Mouse (Mus musculus) heart, adult 2 months (tissue): Measurements from ENCODE around the gene Tnfrsf26. TPM values are rescaled to one million over a fixed set of nuclear protein-coding genes. Genes with fewer than 3 reads are reported as not detected.
A peak's percentile ranks its signal among the peaks of the same experiment; 100 is the strongest.
"Not testable (repeated sequence)": the region's sequence is repeated elsewhere in the genome, so short reads cannot be mapped to it uniquely, and the experiment has no call there.

Experiments
- DNase-seq, 2 experiments: peaks; one replicate each; pipeline ENCODE4 v3.0.0; 2021
- H3K27ac ChIP-seq: fragments of 200-600 bp; 2 replicates; pipeline ENCODE4 v1.8.1; 2022
- H3K27me3 ChIP-seq: fragments of 200-500 bp; 2 replicates; pipeline ENCODE4 v1.6.1; 2012; ENCODE audit warnings: mild to moderate bottlenecking, low read length, inconsistent platforms, mixed read lengths; ENCODE audit not compliant: control insufficient read depth, insufficient read depth
- H3K36me3 ChIP-seq: fragments of 200-500 bp; 2 replicates; pipeline ENCODE4 v1.6.1; 2012; ENCODE audit warnings: low read length, inconsistent platforms; ENCODE audit not compliant: control insufficient read depth, insufficient read depth
- H3K4me1 ChIP-seq: fragments of 200-500 bp; 2 replicates; pipeline ENCODE4 v1.6.1; 2011; ENCODE audit warnings: low read length; ENCODE audit not compliant: control insufficient read depth, insufficient read depth
- H3K4me3 ChIP-seq: fragments of 200-600 bp; 2 replicates; pipeline ENCODE4 v1.8.1; 2022
- H3K79me2 ChIP-seq: fragments of 200-500 bp; replicated peaks from 2 replicates; pipeline ENCODE4 v1.6.1; 2012; ENCODE audit warnings: mild to moderate bottlenecking, inconsistent platforms, low read length, moderate library complexity, mixed read lengths; ENCODE audit not compliant: control insufficient read depth, insufficient read depth
- H3K9ac ChIP-seq: fragments of 200-500 bp; 2 replicates; pipeline ENCODE4 v1.6.1; 2012; ENCODE audit warnings: low read depth, mild to moderate bottlenecking, control low read depth, inconsistent platforms, low read length, mixed read lengths
- CTCF ChIP-seq: fragments of 200-600 bp; IDR thresholded peaks from 2 replicates; pipeline ENCODE4 v1.8.1; 2022; ENCODE audit warnings: antibody characterized with exemption, mild to moderate bottlenecking, moderate library complexity
- EP300 ChIP-seq: fragments of 200-500 bp; IDR thresholded peaks from 2 replicates; pipeline ENCODE4 v1.6.1; 2011; ENCODE audit warnings: low read depth, low read length, control low read depth; ENCODE audit not compliant: insufficient read depth
- POLR2A ChIP-seq: fragments of 200-500 bp; IDR thresholded peaks from 2 replicates; pipeline ENCODE4 v1.6.1; 2011; ENCODE audit warnings: mild to moderate bottlenecking, low read depth, low read length, control low read depth; ENCODE audit not compliant: insufficient read depth
- WGBS: fragments of 180-500 bp; shearing (Covaris S2); methylation state at CpG from one replicate; pipeline ENCODE4 v1.1.7; 2018; 5-methylcytosine and 5-hydroxymethylcytosine counted together
- intact Hi-C: fragments of 180-260 bp; cut with DNase I; formaldehyde crosslinking; loops from one replicate; pipeline ENCODE4 v1.15.1; 2025
- long read RNA-seq: library from polyadenylated mRNA; stranded (forward); transcript quantifications from one replicate; pipeline ENCODE4 v2.0.0, GENCODE M21; 2021
- polyA plus RNA-seq: library from polyadenylated mRNA; depleted of rRNA; stranded (reverse); fragments of >200 nt; gene quantifications from 2 replicates; pipeline ENCODE4 v1.2.3, GENCODE M21; 2012; rRNA removed
- total RNA-seq, 2 experiments: library from RNA; stranded (reverse); gene quantifications; 2 replicates each; pipeline ENCODE4 v1.2.3; 2021

Tnfrsf26 gene
- total RNA-seq (under 1 TPM; 0.50 to 0.52 TPM), polyA plus RNA-seq (0.25 and 0.88 TPM in 2 replicates)
- long read RNA-seq = 0 reads

DNA sequence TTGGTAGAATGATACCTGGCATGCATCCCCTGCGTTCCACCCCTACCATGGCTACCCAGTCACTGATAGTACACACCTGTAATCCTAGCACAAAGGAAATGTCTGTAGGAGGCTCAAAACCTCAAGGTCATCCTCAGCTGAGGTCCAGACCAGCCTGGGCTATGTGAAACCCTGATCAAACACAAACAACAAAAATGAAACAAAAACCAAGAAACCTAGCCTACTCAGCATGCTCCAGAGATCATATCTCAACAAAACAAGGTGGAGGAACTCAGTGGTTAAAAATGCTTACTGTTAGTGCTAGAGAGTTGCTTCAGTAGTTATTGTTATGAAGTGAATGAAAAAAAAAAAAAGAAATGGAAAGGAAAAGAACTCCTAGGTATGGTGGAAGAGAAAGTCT is at the start of gene Tnfrsf26:
Gene Tnfrsf26 (minus strand): TSS at position 183 of the 400 bp plus-strand sequence.
- DNase-seq = no peak
- TF ChIP-seq POLR2A (no peak), CTCF (no peak), EP300 (no peak)
- Histone ChIP-seq H3K9ac (no peak within 1 kb of the TSS), H3K36me3 (no peaks in the 10 kb centered on the region), H3K4me1 (peaks cover 1% of the 10 kb centered on the region; the same call in 1 of the 2 replicates), H3K4me3 (peak within 1 kb of the TSS; percentile 23; the same call in 1 of the 2 replicates), H3K27me3 (no peaks in the 10 kb centered on the region), H3K79me2 (no peaks in the 10 kb centered on the region), H3K27ac (peak within 1 kb of the TSS; percentile 60)
- intact Hi-C loops = no loop called here
- WGBS = 93% methylated on average over 1 of the region's 1 CpGs

- no peaks in the 10 kb centered on the region for H3K27me3 ChIP-seq
- H3K36me3 ChIP-seq = no peaks in the 10 kb centered on the region
- no peak overlapping the region for H3K9ac ChIP-seq
- intact Hi-C loops = loop anchor here (2.0 kb wide), 1 partner anchor 28 kb away; no protein-coding TSS in a partner anchor
- TF ChIP-seq EP300 = no peak
- no peak for TF ChIP-seq CTCF
- no peak for TF ChIP-seq POLR2A
- H3K4me1 ChIP-seq = no peaks in the 10 kb centered on the region
- DNase-seq = no peak
- no peak overlapping the region for H3K27ac ChIP-seq
- H3K79me2 ChIP-seq = no peaks in the 10 kb centered on the region
- H3K4me3 ChIP-seq = no peak overlapping the region
These were observed 38.1 kb upstream of the Tnfrsf26 start for GRCm38 (mm10) chr7:143666427-143667311.

DNA sequence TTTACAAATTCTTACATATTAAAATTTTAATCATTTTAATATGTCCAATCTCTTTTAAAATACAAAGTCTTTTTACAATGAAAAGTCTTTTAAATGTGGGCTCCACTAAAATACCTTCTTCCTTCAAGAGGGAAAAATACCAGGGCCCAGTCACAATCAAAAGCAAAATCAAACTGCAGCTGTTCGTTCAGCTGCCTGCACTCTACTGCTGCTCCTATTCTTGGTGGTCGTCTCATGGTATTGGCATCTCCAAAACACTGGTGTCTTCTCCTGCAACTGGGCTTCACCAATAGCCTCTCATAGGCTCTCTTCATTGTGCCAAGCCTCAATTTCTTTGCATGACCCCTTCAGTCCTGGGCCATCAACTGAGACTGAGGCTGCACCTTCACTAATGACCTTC is 34.9 kb upstream of the Tnfrsf26 start:
- H3K4me3 ChIP-seq = no peak overlapping the region
- WGBS = 70% methylated on average over 2 of the region's 2 CpGs
- H3K9ac ChIP-seq = no peak overlapping the region
- H3K36me3 ChIP-seq = no peaks in the 10 kb centered on the region
- no peak for DNase-seq
- H3K79me2 ChIP-seq = no peaks in the 10 kb centered on the region
- no peak for TF ChIP-seq POLR2A
- no peak for TF ChIP-seq EP300
- intact Hi-C loops = no loop called here
- no peaks in the 10 kb centered on the region for H3K4me1 ChIP-seq
- H3K27me3 ChIP-seq = no peaks in the 10 kb centered on the region
- no peak overlapping the region for H3K27ac ChIP-seq

DNA sequence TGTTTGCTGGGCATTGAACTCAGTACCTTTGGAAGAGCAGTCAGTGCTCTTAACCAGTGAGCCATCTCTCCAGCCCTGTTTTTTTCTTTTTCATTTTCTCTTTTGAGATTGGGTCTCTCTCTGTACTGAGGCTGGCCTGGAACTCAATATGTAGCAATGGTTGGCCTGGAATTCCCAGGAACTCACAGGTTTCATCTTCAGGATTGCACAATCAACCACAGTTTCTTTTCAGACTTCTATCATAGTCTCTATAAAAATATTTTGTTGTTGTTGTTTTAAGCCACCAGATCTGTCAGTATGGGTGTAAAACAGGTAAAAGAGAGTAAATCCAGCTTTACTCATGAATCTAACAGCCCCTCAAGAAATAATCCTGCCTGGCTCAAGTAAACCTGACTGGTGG is 32.3 kb upstream of the Tnfrsf26 start:
- no peaks in the 10 kb centered on the region for H3K4me1 ChIP-seq
- H3K27ac ChIP-seq = no peak overlapping the region
- TF ChIP-seq CTCF = no peak
- TF ChIP-seq POLR2A = no peak
- no peak for TF ChIP-seq EP300
- H3K27me3 ChIP-seq = no peaks in the 10 kb centered on the region
- H3K36me3 ChIP-seq = no peaks in the 10 kb centered on the region
- no peak for DNase-seq
- no peak overlapping the region for H3K9ac ChIP-seq
- no peak overlapping the region for H3K4me3 ChIP-seq
- H3K79me2 ChIP-seq = no peaks in the 10 kb centered on the region
- intact Hi-C loops = no loop called here

DNA sequence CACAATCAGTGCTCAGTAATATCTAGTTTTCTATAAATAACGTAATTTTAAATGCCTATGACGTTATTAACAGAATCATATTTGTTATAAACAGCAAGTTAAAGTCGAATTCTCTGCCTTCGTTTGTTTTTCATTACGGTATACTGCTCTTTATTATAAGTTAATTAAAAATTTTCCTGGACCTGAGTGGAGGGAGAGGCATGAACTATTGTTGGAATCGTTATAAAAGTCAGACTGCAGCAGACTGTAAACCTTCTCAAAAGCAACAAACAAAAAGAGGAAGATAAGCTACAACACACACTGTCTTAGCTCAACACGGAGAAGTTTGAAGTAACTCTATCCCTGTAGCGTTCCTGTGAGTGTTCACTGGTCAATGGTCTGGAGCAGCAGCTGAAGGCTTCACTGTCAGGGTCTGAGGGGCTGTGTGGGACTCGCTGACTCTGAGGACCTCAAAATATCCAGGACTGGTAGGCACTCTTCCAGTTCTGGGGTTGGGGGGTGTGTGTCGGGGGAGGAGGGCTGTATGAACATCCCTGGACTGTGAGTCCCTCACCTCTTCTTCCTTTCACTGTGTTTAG is 21.3 kb upstream of the Tnfrsf26 start:
- H3K4me3 ChIP-seq = peak overlapping the region; percentile 53
- H3K9ac ChIP-seq, H3K27ac ChIP-seq, H3K27me3 ChIP-seq, H3K36me3 ChIP-seq, H3K79me2 ChIP-seq, DNase-seq, H3K4me1 ChIP-seq: not testable (repeated sequence)
- intact Hi-C loops = loop anchor here (1.0 kb wide), 1 partner anchor 50 kb away; the partner anchor contains the start of gene Cars
- WGBS = 49% methylated on average over 10 of the region's 10 CpGs

GRCm38 (mm10) chr7:143649034-143649768 is 20.7 kb upstream of the Tnfrsf26 start, which contains the start of gene Tnfrsf22:
TSS of gene Tnfrsf22 (minus strand) at chr7:143649661.
- WGBS = 5% methylated on average over 39 of the region's 39 CpGs
- no peak for TF ChIP-seq EP300
- TF ChIP-seq POLR2A = peak; percentile 37; the same call in 1 of the 2 replicates
- Histone ChIP-seq H3K27me3 (no peaks in the 10 kb centered on the region), H3K4me3 (peak within 1 kb of the TSS; percentile 53), H3K27ac (peak within 1 kb of the TSS; percentile 36; the same call in 1 of the 2 replicates), H3K9ac (peak within 1 kb of the TSS; percentile 33), H3K36me3 (no peaks in the 10 kb centered on the region), H3K4me1 (no peaks in the 10 kb centered on the region), H3K79me2 (no peaks in the 10 kb centered on the region)
- intact Hi-C loops = loop anchor here (1.0 kb wide), 1 partner anchor 49 kb away; the partner anchor contains the start of gene Cars
- DNase-seq = peak; percentile 83 to 86

DNA sequence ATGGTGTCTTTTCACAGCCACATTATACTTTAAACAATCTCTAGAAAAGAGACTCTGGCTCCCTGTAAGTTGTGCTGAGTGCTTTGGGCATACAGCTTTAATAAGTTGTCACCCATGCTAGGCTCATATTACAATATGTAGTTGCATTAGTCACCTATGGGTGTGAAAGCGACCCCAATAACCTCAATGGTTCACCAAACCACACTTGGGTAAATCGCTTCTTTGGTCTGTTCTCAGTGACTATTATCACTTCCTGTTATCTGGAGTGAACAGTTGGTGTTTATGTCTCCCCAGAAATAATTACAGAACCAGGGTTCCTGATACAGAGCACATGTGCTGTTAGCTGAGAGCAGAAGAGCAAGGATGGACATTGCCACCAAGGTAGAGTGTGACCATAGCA is 15.4 kb upstream of the Tnfrsf26 start:
- H3K79me2 ChIP-seq, H3K36me3 ChIP-seq, H3K27ac ChIP-seq, DNase-seq, intact Hi-C loops, H3K4me1 ChIP-seq, H3K27me3 ChIP-seq, H3K4me3 ChIP-seq, H3K9ac ChIP-seq: not testable (repeated sequence)
- 87% methylated on average over 2 of the region's 2 CpGs for WGBS
